Mouse (Mus musculus): Measurements from ENCODE around the gene Map3k10.

Gene Map3k10

DNA sequence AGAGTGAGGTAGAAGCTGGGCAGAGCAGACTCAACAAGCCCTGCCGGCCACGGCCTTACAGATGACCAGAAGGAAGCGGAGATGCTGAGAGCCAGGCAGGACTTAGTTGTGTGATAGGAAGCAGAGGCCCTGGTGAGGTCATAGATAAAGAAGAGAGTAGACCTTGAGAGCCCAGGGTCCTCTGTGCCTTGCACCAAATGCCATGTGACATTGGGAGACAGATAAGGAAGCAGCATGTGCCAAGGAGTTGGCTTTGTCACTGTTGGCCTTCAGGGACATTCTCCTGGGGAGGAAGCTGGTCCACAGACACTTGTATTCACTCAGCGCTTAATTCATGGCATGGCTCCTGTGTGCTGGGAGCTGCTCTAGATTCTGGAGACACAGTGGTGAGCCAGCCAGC is 65.1 kb downstream of the Map3k10 start:
- DNase-seq (ENCODE audit: low read depth): no peak

- no peak for DNase-seq (ENCODE audit: low read depth)
Measured at GRCm38 (mm10) chr7:27608130-27608529, 66.3 kb downstream of the Map3k10 start.

GRCm38 (mm10) chr7:27607580-27607979 is 66.8 kb downstream of the Map3k10 start:
- no peak for DNase-seq (ENCODE audit: low read depth)

DNA sequence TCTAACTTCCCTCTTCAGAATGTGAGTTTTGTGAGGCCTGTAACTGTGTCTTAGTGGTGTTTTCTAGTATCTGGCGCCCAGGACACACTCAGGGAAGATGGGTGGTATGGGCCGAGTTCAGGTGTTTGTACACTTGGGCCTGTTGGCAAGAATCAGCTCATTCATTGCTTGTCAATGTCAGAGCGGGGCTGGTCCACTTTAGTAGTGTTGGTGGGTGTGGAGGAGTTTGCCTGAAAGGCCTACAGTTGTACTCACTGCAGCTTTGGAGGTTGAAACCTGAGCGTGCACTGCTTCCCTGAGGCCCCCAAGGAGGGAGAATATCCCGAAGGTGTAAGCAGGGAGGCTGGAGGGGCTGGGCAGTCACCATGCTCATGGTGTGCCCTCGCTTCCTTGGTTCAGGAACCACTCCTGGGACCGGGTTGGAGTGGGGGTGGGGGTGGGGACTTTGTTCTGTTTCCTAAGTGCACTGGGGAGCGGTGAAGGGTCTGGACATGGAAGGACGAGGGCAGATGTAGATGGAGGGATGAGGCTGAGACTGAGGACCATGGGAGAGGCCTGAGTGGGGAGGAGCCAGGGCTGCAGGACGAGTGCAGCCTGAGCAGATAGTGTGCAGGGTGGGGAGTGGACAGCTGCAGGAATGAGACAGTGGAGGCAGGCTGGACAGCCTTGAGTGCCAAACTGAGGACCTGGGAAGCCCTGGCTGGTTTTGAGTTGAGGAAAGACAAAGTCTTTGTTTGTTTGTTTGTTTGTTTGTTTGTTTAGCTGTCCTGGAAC is 67.7 kb downstream of the Map3k10 start:
- DNase-seq (ENCODE audit: low read depth): no peak
